8 mouse cellular contexts compared by ENCODE assay signal in the genomic region with DNA sequence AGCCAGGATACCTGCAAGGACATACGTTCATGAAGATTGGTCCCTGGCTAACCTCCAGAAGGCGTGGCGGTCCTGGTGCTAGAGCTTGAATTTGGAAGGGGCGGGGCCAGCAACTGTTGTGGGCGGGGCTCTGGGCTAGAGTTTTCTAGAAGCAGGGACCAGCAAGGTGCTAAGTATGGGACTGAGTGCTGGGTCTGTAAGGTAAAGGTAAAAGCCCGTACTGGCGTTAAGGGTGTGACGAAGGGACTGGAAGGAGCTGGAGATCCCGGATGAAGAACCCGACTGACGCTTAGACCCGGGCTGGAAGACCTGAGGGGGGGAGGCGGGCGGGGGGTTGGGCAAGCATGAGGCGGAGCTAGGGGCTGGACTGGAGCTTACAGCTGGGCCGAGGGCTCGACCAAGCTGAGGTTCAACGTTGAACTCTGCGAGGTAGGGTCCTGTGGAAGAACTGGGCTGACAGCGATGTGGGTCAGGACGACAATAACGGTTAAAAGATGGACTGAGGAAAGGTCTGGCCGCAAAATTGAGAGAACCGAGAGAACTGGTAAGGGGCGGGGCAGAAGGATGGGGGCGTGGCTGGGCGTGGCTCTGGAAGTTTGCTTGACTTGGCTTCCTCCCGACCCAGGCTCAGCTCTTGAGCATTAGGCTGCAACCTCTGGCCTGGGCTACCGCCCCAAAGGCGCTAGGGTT. TPM values are rescaled to one million over a fixed set of nuclear protein-coding genes. Genes with fewer than 3 reads are reported as not detected.
DNase-seq lines count a peak whose midpoint lies in the region; ATAC-seq and TF ChIP-seq lines count a peak whose summit lies in the region.

No protein-coding gene starts in this region.

- peak overlapping the region; percentile 40 for H3K9ac ChIP-seq in lung, embryonic 14.5 days
- 0 out of 2 replicates have a peak overlapping the region, but pooled peaks have one; percentile 23 for H3K9ac ChIP-seq in neural tube, embryonic 15.5 days (replicated peaks)

- WGBS in lung, embryonic 14.5 days = 3% methylated on average over 30 of the region's 30 CpGs
- WGBS in neural tube, embryonic 15.5 days = 5% methylated on average over 30 of the region's 30 CpGs

- peak overlapping the region; percentile 46 for H3K4me3 ChIP-seq in lung, embryonic 14.5 days (ENCODE audit: low read depth, low read length)
- H3K4me3 ChIP-seq in neural tube, embryonic 15.5 days (replicated peaks) = peak overlapping the region; percentile 36

- H3K4me2 ChIP-seq in lung, embryonic 14.5 days = peak overlapping the region; percentile 70
- H3K4me2 ChIP-seq in neural tube, embryonic 15.5 days = peak overlapping the region; percentile 49

- peak; percentile 94 for DNase-seq in ZHBTc4 (ENCODE audit: low read depth, low spot score)
- DNase-seq in embryo, embryonic 11.5 days (ENCODE audit: low read depth, low spot score) = peak; percentile 50
- DNase-seq in heart, adult 18-20 months = peak; percentile 82 to 88
- peak; percentile 75 for DNase-seq in kidney, adult 11 months
- peak; percentile 84 for DNase-seq in lung, embryonic 14.5 days
- peak; percentile 61 to 68 for DNase-seq in thymus, postnatal 36 days
- no peak for DNase-seq in left cerebral cortex, adult 18-20 months (ENCODE audit: low spot score in 2 of 2)

- H3K27me3 ChIP-seq in lung, embryonic 14.5 days (ENCODE audit: insufficient read depth, low read length) = no peaks in the 10 kb centered on the region
- no peaks in the 10 kb centered on the region for H3K27me3 ChIP-seq in neural tube, embryonic 15.5 days (replicated peaks)

- ATAC-seq in lung, embryonic 14.5 days (ENCODE audit: insufficient read depth) = peak; percentile 74
- ATAC-seq in neural tube, embryonic 15.5 days (ENCODE audit: low FRiP score) = 0 out of 2 replicates have a peak, but pooled peaks have one; percentile 39

- H3K9me3 ChIP-seq in lung, embryonic 14.5 days (ENCODE audit: low read depth, low read length) = no peaks in the 10 kb centered on the region
- no peaks in the 10 kb centered on the region for H3K9me3 ChIP-seq in neural tube, embryonic 15.5 days (replicated peaks)

- TF ChIP-seq CTCF in lung, embryonic 14.5 days (IDR thresholded peaks at IDR 0.05; ENCODE audit: low read depth) = no peak

- peaks cover 28% of the 10 kb centered on the region for H3K36me3 ChIP-seq in lung, embryonic 14.5 days (ENCODE audit: insufficient read depth)
- peaks cover 31% of the 10 kb centered on the region for H3K36me3 ChIP-seq in neural tube, embryonic 15.5 days

- H3K27ac ChIP-seq in lung, embryonic 14.5 days (ENCODE audit: low read depth) = peak overlapping the region; percentile 30
- no peak overlapping the region for H3K27ac ChIP-seq in neural tube, embryonic 15.5 days (replicated peaks)

- peaks cover 11% of the 10 kb centered on the region for H3K4me1 ChIP-seq in lung, embryonic 14.5 days (ENCODE audit: insufficient read depth)
- H3K4me1 ChIP-seq in neural tube, embryonic 15.5 days = peaks cover 22% of the 10 kb centered on the region

RNA-seq across cellular contexts. Expression of gene Proca1, which starts 1.4 kb away (rescaled TPM):
- 1 to 10 TPM in 1 of 2 experiments, under 1 TPM in 1; 0.89 to 1.6 TPM for total RNA-seq in heart, adult 18-20 months (2021)
- polyA plus RNA-seq in lung, embryonic 14.5 days (2014; fragmentation: Nextera tagmentation; extraction: Ambion mirVana) = 2.8 TPM in 2 replicates
- 3.3 and 4.8 TPM in 2 replicates for polyA plus RNA-seq in neural tube, embryonic 15.5 days (2015; fragmentation: Nextera tagmentation; extraction: Ambion mirVana)
- 1 to 10 TPM; 5.7 to 6.3 TPM for total RNA-seq in left cerebral cortex, adult 18-20 months (2021)

RNA-seq across cellular contexts. Expression of gene Rab34, which starts 6.3 kb away (rescaled TPM):
- 10 to 100 TPM in 1 of 2 experiments, 1 to 10 TPM in 1; 6.4 to 11.4 TPM for total RNA-seq in heart, adult 18-20 months (2021)
- 140 TPM in 2 replicates for polyA plus RNA-seq in lung, embryonic 14.5 days (2014; fragmentation: Nextera tagmentation; extraction: Ambion mirVana)
- polyA plus RNA-seq in neural tube, embryonic 15.5 days (2015; fragmentation: Nextera tagmentation; extraction: Ambion mirVana) = 66.1 and 71.0 TPM in 2 replicates
- 10 to 100 TPM; 15.2 to 18.0 TPM for total RNA-seq in left cerebral cortex, adult 18-20 months (2021)

RNA-seq across cellular contexts. Expression of gene Rpl23a, which starts 11.2 kb away (rescaled TPM):
- total RNA-seq in heart, adult 18-20 months (2021) = 100 to 1,000 TPM; 866 to 935 TPM
- 1,638 and 1,710 TPM in 2 replicates for polyA plus RNA-seq in lung, embryonic 14.5 days (2014; fragmentation: Nextera tagmentation; extraction: Ambion mirVana)
- 774 and 869 TPM in 2 replicates for polyA plus RNA-seq in neural tube, embryonic 15.5 days (2015; fragmentation: Nextera tagmentation; extraction: Ambion mirVana)
- total RNA-seq in left cerebral cortex, adult 18-20 months (2021) = 100 to 1,000 TPM; 729 to 741 TPM

RNA-seq across cellular contexts. Expression of gene Tlcd1, which starts 18.0 kb away (rescaled TPM):
- total RNA-seq in heart, adult 18-20 months (2021) = 10 to 100 TPM in 1 of 2 experiments, 1 to 10 TPM in 1; 3.2 to 10.6 TPM
- 19.2 and 21.6 TPM in 2 replicates for polyA plus RNA-seq in lung, embryonic 14.5 days (2014; fragmentation: Nextera tagmentation; extraction: Ambion mirVana)
- polyA plus RNA-seq in neural tube, embryonic 15.5 days (2015; fragmentation: Nextera tagmentation; extraction: Ambion mirVana) = 19.3 and 20.0 TPM in 2 replicates
- total RNA-seq in left cerebral cortex, adult 18-20 months (2021) = 10 to 100 TPM; 25.3 to 33.8 TPM

RNA-seq across cellular contexts. Expression of gene Nek8, which starts 18.1 kb away (rescaled TPM):
- total RNA-seq in heart, adult 18-20 months (2021) = 1 to 10 TPM; 1.7 to 2.6 TPM
- polyA plus RNA-seq in lung, embryonic 14.5 days (2014; fragmentation: Nextera tagmentation; extraction: Ambion mirVana) = 15.3 and 17.2 TPM in 2 replicates
- polyA plus RNA-seq in neural tube, embryonic 15.5 days (2015; fragmentation: Nextera tagmentation; extraction: Ambion mirVana) = 7.0 and 9.7 TPM in 2 replicates
- 1 to 10 TPM; 3.2 to 3.5 TPM for total RNA-seq in left cerebral cortex, adult 18-20 months (2021)

Comparison
In these comparisons a context has a peak if more than half of its experiments do, and no peak if none do; other contexts are left out.
1. DNase-seq: peak in ZHBTc4 (single experiment), embryo, embryonic 11.5 days (single experiment), heart, adult 18-20 months (2 of 2), kidney, adult 11 months (single experiment), lung, embryonic 14.5 days (single experiment) and thymus, postnatal 36 days (2 of 2); none in left cerebral cortex, adult 18-20 months (0 of 2).